In genomic region chr4:54094285-54094997, GRCm38 (mm10) we compare ENCODE assay signal across 25 mouse cellular contexts.
DNase-seq lines count a peak whose midpoint lies in the region; ATAC-seq lines count a peak whose summit lies in the region.
"Had no signal": no experiment of that assay in that cellular context is flagged by ENCODE, and none has a peak within 500 bp of the region (broad histone marks: within the 10 kb centered on the region; RNA-seq: fewer than 3 reads in every experiment).

No protein-coding gene starts in this region.

- H3K9me3 ChIP-seq in hindbrain, embryonic 10.5 days: no peaks in the 10 kb centered on the region
- H3K9me3 ChIP-seq in hindbrain, embryonic 12.5 days (replicated peaks): no peaks in the 10 kb centered on the region
- no peaks in the 10 kb centered on the region for H3K9me3 ChIP-seq in embryonic facial prominence, embryonic 14.5 days (ENCODE audit: control insufficient read depth, low read length)
- no peaks in the 10 kb centered on the region for H3K9me3 ChIP-seq in limb, embryonic 12.5 days
- no peaks in the 10 kb centered on the region for H3K9me3 ChIP-seq in stomach, embryonic 16.5 days (replicated peaks; ENCODE audit: control insufficient read depth, low read length)
- H3K9me3 ChIP-seq in kidney, embryonic 16.5 days (ENCODE audit: low read length): no peaks in the 10 kb centered on the region
- H3K9me3 ChIP-seq: G1E had no signal

- no peaks in the 10 kb centered on the region for H3K27me3 ChIP-seq in hindbrain, embryonic 10.5 days (ENCODE audit: insufficient read depth, poor library complexity, severe bottlenecking)
- H3K27me3 ChIP-seq in hindbrain, embryonic 12.5 days: no peaks in the 10 kb centered on the region
- no peaks in the 10 kb centered on the region for H3K27me3 ChIP-seq in embryonic facial prominence, embryonic 14.5 days (replicated peaks; ENCODE audit: control insufficient read depth, insufficient read depth, low read length)
- H3K27me3 ChIP-seq in limb, embryonic 12.5 days: no peaks in the 10 kb centered on the region
- H3K27me3 ChIP-seq in stomach, embryonic 16.5 days (ENCODE audit: control insufficient read depth, insufficient read depth, low read length): no peaks in the 10 kb centered on the region
- H3K27me3 ChIP-seq in kidney, embryonic 16.5 days (ENCODE audit: insufficient read depth, low read length): no peaks in the 10 kb centered on the region

- H3K4me2 ChIP-seq in hindbrain, embryonic 12.5 days (replicated peaks): no peak overlapping the region
- H3K4me2 ChIP-seq in embryonic facial prominence, embryonic 14.5 days (ENCODE audit: low read depth, low read length): no peak overlapping the region
- H3K4me2 ChIP-seq in limb, embryonic 12.5 days: no peak overlapping the region
- no peak overlapping the region for H3K4me2 ChIP-seq in stomach, embryonic 16.5 days (ENCODE audit: low read depth, low read length)
- no peak overlapping the region for H3K4me2 ChIP-seq in kidney, embryonic 16.5 days (replicated peaks; ENCODE audit: low read depth, low read length)
- H3K4me2 ChIP-seq: liver, embryonic 11.5 days had no signal

- ATAC-seq in hindbrain, embryonic 12.5 days (ENCODE audit: low FRiP score): no peak
- ATAC-seq in embryonic facial prominence, embryonic 14.5 days (ENCODE audit: low read depth): no peak
- no peak for ATAC-seq in limb, embryonic 12.5 days (ENCODE audit: insufficient number of reproducible peaks, insufficient read depth, low FRiP score, low TSS enrichment, low read depth)
- ATAC-seq in stomach, embryonic 16.5 days (ENCODE audit: insufficient read depth, low FRiP score): peak; percentile 56; the same call in 1 of the 2 replicates
- no peak for ATAC-seq in kidney, embryonic 16.5 days (ENCODE audit: low FRiP score, low TSS enrichment)
- ATAC-seq: activated CD4-positive, CD25-positive, alpha-beta regulatory T cell, adult 4 months; hindbrain, embryonic 16.5 days had no signal

- DNase-seq in hindbrain, embryonic 10.5 days (ENCODE audit: low spot score): no peak
- DNase-seq in embryonic facial prominence, embryonic 14.5 days (ENCODE audit: low spot score): peak; percentile 19
- no peak for DNase-seq in right cerebral cortex, postnatal 4 days
- DNase-seq in testis, postnatal 10 days (ENCODE audit: low spot score): no peak
- DNase-seq: adrenal gland, postnatal 10 days; cerebellum, adult 11-12 months; cerebellum, postnatal 14 days; embryo, embryonic 11 days; gastrocnemius, postnatal 10 days; heart, adult 18-20 months; heart, postnatal 36 days; kidney, postnatal 14 days; lung, adult 2 months; midbrain, embryonic 14.5 days; thymus, postnatal 25 days had no signal

- no peaks in the 10 kb centered on the region for H3K36me3 ChIP-seq in hindbrain, embryonic 10.5 days
- no peaks in the 10 kb centered on the region for H3K36me3 ChIP-seq in hindbrain, embryonic 12.5 days
- no peaks in the 10 kb centered on the region for H3K36me3 ChIP-seq in embryonic facial prominence, embryonic 14.5 days (ENCODE audit: control insufficient read depth, insufficient read depth, low read length)
- H3K36me3 ChIP-seq in limb, embryonic 12.5 days: no peaks in the 10 kb centered on the region
- no peaks in the 10 kb centered on the region for H3K36me3 ChIP-seq in stomach, embryonic 16.5 days (ENCODE audit: control insufficient read depth, insufficient read depth, low read length)
- H3K36me3 ChIP-seq in kidney, embryonic 16.5 days (ENCODE audit: insufficient read depth, low read length): no peaks in the 10 kb centered on the region
- H3K36me3 ChIP-seq: G1E had no signal

- no peak overlapping the region for H3K4me3 ChIP-seq in hindbrain, embryonic 10.5 days
- no peak overlapping the region for H3K4me3 ChIP-seq in hindbrain, embryonic 12.5 days
- no peak overlapping the region for H3K4me3 ChIP-seq in embryonic facial prominence, embryonic 14.5 days (ENCODE audit: low read depth, low read length)
- no peak overlapping the region for H3K4me3 ChIP-seq in limb, embryonic 12.5 days (replicated peaks)
- H3K4me3 ChIP-seq in stomach, embryonic 16.5 days (replicated peaks; ENCODE audit: low read length): no peak overlapping the region
- H3K4me3 ChIP-seq in kidney, embryonic 16.5 days (ENCODE audit: low read length): no peak overlapping the region
- H3K4me3 ChIP-seq: myocyte had no signal

- 0 out of 2 replicates have a peak, but pooled peaks cover 9% of the 10 kb centered on the region for H3K4me1 ChIP-seq in hindbrain, embryonic 10.5 days (replicated peaks)
- no peaks in the 10 kb centered on the region for H3K4me1 ChIP-seq in hindbrain, embryonic 12.5 days
- H3K4me1 ChIP-seq in embryonic facial prominence, embryonic 14.5 days (ENCODE audit: control insufficient read depth, insufficient read depth, low read length): peaks cover 13% of the 10 kb centered on the region
- H3K4me1 ChIP-seq in limb, embryonic 12.5 days (replicated peaks): peaks cover 22% of the 10 kb centered on the region
- peaks cover 5% of the 10 kb centered on the region; the same call in 1 of the 2 replicates for H3K4me1 ChIP-seq in stomach, embryonic 16.5 days (ENCODE audit: control insufficient read depth, insufficient read depth, low read length)
- no peaks in the 10 kb centered on the region for H3K4me1 ChIP-seq in kidney, embryonic 16.5 days (ENCODE audit: insufficient read depth, low read length)

- no peak overlapping the region for H3K9ac ChIP-seq in hindbrain, embryonic 12.5 days
- no peak overlapping the region for H3K9ac ChIP-seq in embryonic facial prominence, embryonic 14.5 days (ENCODE audit: low read depth, low read length)
- no peak overlapping the region for H3K9ac ChIP-seq in limb, embryonic 12.5 days (replicated peaks)
- no peak overlapping the region for H3K9ac ChIP-seq in stomach, embryonic 16.5 days (ENCODE audit: low read length)
- H3K9ac ChIP-seq in kidney, embryonic 16.5 days (replicated peaks; ENCODE audit: low read length): no peak overlapping the region

- 0 out of 2 replicates have a peak overlapping the region, but pooled peaks have one; percentile 3 for H3K27ac ChIP-seq in hindbrain, embryonic 10.5 days
- H3K27ac ChIP-seq in hindbrain, embryonic 12.5 days: no peak overlapping the region
- peak overlapping the region; percentile 36 for H3K27ac ChIP-seq in embryonic facial prominence, embryonic 14.5 days (replicated peaks; ENCODE audit: low read depth, low read length)
- H3K27ac ChIP-seq in limb, embryonic 12.5 days: peak overlapping the region; percentile 72
- H3K27ac ChIP-seq in stomach, embryonic 16.5 days (ENCODE audit: low read length): no peak overlapping the region
- no peak overlapping the region for H3K27ac ChIP-seq in kidney, embryonic 16.5 days (ENCODE audit: low read length)
- H3K27ac ChIP-seq: macrophage had no signal

- 86% methylated on average over 7 of the region's 7 CpGs for WGBS in hindbrain, embryonic 10.5 days
- 82% methylated on average over 7 of the region's 7 CpGs for WGBS in hindbrain, embryonic 12.5 days
- 67% methylated on average over 7 of the region's 7 CpGs for WGBS in embryonic facial prominence, embryonic 14.5 days
- 73% methylated on average over 7 of the region's 7 CpGs for WGBS in limb, embryonic 12.5 days
- 65% methylated on average over 7 of the region's 7 CpGs for WGBS in stomach, embryonic 16.5 days
- WGBS in kidney, embryonic 16.5 days: 84% methylated on average over 7 of the region's 7 CpGs

Comparison
In these comparisons a context has a peak if more than half of its experiments do, and no peak if none do; other contexts are left out.
1. H3K27ac ChIP-seq: peak in hindbrain, embryonic 10.5 days (single experiment), embryonic facial prominence, embryonic 14.5 days (single experiment) and limb, embryonic 12.5 days (single experiment); none in hindbrain, embryonic 12.5 days (single experiment), stomach, embryonic 16.5 days (single experiment) and kidney, embryonic 16.5 days (single experiment).